Mouse (Mus musculus): ENCODE measurements around the gene Shisal2a.

Gene Shisal2a

DNA sequence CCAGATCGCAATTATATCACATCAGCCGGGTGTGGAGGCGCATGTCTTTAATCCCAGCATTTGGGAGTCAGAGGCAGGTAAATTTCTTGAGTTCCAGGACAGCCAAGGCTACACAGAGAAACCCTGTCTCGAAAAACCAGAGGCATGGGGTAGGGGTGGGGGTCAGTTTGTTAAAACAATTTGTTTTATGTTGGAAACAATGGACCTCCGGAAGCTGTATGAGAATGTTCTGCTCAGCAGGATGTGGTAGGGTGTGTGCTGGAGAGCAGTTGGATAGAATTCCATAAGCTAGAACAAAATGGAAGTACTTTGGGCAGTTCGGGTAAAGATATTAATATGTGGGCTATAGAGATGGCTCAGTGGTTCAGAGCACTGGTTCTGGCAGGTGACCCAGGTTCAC lies 47.7 kb downstream of the Shisal2a start:
- no peak for DNase-seq

DNA sequence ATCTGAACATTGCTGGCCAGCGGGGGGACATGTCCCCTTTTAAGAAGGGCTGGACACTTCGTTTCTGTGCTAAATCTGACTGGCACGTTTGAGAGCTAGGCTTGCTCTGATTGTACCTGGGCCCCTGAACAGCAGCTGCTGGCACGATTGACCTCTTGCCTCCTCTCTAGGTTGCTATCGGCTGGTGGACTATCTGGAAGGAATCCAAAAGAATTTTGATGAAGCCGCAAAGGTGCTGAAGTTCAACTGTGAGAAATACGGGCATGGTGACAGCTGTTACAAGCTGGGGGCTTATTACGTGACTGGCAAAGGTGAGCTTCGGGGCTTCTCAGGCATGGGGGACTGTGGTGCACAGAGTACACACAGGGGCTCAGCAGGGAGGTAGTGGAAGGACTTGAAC lies 51.1 kb downstream of the Shisal2a start:
- no peak for DNase-seq

DNA sequence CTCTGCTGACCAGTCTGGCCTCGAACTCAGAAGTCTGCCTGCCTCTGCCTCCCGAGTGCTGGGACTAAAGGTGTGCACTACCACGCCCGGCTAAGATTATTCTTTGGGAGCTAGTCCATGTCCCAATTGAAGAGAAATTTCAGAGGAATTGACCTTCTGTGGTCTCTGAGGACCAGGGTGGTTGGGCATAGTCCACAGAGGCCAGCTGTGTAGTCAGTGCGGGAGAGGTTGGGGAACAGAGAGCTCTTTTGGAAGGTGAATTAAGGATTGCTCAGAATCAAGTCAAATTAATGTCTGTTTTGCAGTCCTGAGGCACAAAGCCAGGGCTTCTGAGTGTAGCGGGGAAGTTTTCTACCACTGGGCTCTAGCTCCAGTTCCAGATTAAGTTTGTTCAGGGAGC lies 53.3 kb downstream of the Shisal2a start:
- no peak for DNase-seq

DNA sequence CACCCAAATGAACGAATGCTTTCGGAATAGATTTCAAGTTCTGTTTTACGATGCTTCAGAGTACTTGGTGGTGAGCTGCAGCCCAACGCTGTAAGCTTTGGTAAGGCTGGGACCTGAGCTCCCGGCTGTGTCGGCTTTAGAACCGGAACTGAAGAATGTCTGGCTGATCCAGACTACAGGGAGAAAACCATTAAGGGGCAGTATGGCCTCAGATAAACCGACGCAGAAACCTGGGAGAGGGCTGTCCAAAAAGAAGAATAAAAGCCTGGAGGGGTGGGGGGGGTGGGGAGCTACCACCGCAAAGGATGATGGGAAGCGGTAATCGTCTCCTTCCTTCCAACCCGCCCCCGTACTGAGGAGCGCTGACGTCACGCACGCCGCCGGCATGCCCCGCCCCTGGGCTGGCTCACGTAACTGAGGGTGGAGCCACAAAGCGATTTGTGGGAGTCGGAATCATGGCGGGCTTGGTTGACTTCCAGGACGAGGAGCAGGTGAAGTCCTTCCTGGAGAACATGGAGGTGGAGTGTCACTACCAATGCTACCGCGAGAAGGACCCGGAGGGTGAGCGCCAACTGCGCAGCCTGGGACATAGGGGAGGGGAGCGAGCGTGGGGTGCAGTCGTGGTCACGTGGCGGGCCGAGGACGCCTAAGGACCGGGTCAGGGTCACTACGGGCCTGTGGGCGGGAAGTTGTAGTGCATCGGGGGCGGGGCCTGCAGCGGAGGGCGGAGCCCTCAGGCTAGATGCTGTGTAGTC lies 55.2 kb downstream of the Shisal2a start, which contains the start of gene Coa7:
Gene Coa7, plus strand, starts transcription at position 411 of the 755 bp plus-strand sequence.
- DNase-seq = peak; percentile 97

DNA sequence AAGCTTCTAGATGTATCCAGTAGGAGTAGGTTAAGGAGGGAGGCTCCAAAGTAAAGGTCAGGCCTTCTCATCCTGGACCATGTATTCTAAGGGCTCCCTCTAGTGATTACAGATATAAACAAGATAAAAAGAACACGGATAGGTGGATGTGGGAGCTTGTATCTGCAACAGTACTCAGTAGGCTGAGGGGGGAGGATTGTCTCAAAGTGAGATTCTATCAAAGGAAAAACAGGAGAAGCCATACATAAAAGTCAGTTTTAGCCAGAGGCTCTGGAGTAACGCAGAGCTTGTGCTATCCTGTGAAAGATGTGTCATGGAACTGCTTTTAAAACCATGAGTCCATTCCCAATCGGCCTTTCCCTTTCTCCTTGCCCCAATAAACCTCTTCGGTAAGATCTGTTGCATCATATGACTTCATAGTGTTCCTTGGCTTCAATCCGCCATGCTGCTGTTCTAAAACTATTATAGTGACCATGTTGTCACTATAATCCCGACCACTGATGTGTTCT lies 56.0 kb downstream of the Shisal2a start:
- DNase-seq = peak; percentile 17

DNA sequence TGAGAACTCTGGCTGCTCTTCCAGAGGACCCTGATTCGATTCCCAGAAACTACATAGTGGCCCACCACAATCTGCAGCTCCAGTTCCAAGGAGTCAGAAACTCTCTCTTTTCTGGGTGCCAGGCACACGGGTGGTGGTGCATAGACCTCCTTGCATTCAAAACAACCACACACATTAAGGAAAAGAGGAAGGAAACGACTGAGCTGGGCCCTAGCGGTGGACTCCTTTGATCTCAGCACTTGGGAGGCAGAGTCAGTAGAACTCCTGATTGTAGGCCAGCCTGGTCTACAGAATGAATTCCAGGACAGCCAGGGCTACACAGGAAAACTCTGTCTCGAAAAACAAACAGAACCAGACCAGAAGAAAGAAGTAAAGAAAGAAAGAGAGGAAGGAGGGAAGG lies 59.6 kb downstream of the Shisal2a start:
- no peak for DNase-seq

DNA sequence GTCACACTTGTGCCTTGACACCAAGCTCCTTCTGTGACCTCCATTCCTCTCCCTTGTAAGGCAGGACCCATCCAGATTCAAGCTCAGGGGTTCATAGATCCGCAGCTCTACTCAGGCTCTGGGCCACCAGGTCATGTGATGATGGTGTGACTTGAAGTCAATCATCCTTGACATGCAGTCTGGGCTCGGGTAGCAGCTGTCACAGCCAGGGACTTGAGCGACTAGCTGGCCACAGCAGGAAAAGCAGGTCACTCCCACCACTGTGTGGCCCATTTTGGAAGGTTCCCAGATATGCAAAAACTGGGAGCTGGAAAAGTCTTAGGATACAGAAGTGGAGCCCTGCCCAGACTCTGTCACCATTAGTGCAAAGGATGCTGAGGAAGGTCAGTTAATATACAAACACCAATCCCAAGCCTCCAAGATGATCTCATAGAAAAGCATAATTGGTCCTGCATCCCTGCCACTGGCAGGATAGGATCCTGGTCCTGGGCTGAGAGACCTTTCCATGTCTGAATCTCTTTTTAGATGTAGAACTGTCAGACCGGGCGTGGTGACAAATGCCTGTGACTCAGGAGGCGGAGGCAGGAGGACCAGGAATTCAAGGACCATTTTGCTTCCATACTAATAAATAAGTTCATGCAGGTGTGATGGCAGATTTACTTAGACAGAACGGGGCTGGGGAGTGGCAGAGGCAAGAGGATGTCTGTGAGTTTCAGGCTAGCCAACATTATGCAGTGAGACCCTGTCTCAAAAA lies 62.3 kb downstream of the Shisal2a start:
- DNase-seq = no peak

DNA sequence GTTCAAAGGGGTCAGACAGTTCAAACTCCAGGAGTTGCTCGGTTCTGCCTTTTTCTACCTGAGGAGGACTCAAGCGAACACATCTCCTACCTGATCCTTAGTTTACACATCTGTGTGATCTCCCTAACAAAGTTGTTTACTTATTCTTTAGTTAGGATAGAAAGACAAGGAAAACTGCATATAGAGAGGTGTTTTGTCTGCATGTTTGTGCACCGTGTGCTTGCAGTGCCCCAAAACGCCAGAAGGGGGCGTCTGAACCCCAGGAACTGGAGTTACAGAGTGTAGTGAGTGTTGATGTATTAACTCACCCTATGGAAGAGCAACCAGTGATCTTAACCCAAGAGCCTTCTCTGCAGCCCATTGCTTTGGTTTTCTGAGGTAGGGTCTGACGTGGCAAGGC lies 63.4 kb downstream of the Shisal2a start:
- DNase-seq = no peak

DNA sequence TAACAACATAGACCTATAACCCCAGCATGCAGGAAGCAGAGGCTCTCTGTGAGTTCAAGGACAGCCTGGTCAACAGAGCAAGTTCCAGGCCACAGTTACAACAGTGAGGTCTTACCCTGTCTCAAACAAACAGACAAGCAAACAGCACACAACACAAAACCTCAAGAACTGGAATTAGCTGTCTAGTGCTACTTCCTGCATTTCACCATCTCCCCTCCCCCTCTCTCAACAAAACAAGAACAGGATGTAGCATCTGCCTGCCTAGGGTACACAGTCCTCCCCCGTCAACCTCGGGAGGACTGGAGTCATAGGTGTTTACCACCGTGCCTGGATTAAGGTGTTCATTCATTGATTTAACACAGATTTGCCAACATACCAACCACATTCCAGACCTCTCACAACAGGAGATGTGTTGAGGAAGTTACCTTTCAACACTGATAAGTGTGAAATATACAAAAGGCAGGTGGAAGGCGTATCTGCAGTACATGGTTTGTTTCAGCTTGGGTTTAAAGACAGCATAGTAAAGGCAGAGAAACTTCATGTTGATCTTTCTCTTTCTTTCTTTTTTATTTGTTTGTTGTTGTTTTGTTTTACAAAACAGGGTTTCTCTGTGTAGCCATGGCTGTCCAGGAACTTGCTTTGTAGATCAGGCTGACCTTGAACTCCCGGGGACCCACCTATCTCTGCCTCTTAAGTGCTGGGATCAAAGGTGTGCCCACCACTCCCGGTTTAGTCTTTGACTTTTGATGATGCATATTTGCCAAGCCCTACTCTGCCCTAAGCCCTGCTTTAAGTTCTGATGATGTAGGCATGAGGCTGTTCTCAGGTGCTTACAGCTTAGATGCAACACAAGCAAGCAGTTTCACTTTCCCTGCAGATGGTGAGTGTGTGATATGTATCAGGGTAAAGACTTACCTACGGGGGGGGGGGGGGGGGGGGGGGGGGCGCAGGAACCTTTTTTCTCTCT lies 64.2 kb downstream of the Shisal2a start:
- DNase-seq = no peak
